Mouse (Mus musculus): ENCODE measurements around the gene Dab2ip.

Gene Dab2ip

DNA sequence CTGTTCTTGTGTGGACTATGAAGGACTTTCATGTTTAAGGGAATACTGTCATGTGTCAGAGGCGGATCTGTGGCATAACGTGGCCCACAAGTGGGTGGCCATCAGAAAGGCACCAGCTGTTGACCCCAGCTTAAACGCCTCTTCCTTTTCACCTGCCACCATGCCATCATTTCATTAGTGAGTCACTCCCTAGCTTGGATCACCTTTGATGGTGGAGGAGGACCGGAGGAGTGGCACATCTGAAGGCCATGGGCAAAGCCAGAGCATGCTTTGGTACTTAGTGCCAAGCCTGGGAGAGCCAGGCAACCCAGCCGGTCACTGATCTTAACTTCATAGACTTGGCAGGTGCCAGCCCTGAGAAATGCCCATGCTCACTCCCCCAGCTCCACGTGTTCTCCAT is 96.7 kb downstream of the Dab2ip start:
- no peak for DNase-seq (ENCODE audit: low spot score)

DNA sequence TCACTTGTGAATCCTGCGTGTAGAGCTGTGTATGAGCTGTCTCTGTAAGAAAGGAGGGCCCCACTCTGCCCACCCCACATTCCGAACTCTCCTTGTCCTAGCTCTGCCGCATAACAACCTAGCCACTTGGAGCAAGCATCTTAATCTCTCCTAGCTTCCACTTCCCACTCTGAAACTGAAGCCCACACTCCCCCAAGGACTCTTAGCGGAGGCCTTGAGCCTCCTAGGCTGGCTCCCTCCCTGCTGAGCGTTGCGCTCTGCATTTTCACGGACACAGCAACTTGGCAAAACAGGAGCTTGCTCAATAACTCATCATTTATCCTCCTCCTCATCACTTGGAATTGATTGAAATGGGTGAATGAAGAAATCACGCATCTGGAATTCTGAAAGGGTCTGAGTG is 97.9 kb downstream of the Dab2ip start:
- no peak for DNase-seq (ENCODE audit: low spot score)

DNA sequence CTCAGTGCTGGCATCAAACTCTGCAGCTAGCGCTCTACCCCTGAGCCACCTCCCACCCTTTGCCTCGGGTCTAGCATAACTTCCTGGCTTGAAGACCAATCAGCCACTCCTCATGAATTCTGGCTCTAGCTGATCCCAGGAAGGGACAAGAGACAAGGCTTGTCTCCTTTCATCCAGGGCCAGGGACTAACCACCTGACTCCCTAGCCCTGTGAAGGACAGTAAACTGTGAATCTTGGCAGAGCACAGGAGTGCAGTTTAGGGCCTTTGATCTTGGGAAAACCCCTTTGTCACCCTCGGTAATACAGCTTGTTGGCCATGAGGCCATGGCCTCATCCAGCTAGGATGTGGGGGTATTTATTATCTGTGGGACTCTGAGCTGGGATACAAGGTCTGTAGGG is 100.2 kb downstream of the Dab2ip start:
- no peak for DNase-seq (ENCODE audit: low spot score)

DNA sequence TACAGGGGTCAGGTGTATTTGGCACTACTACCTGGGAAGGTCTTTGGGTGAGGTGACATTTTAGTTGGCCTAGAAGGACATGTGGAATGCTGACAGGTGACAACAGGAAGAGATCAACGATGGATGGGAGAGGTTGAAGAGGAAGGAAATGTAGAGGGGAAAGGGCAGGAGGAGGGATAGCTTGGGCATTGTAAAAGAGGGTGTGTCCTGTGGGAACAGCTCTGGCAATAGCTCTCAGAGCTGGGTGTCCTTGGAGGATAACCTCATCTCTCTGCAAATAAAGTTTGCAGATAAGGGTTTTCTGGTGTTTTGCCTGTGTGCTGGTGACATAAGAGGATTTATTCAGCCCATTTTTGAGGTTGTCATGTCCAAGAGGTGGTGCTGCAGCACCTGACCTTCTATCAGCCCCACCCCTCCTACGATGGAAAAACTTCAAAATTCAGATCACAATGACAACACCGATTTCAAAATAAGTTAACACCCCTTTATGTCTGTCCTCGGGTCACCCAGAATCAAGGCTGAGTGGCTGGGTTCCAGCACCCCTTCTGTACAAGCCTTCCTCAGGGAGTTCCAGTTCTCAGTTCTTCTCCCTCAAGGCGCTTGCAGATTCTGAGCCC is 101.6 kb downstream of the Dab2ip start:
- no peak for DNase-seq (ENCODE audit: low spot score)

DNA sequence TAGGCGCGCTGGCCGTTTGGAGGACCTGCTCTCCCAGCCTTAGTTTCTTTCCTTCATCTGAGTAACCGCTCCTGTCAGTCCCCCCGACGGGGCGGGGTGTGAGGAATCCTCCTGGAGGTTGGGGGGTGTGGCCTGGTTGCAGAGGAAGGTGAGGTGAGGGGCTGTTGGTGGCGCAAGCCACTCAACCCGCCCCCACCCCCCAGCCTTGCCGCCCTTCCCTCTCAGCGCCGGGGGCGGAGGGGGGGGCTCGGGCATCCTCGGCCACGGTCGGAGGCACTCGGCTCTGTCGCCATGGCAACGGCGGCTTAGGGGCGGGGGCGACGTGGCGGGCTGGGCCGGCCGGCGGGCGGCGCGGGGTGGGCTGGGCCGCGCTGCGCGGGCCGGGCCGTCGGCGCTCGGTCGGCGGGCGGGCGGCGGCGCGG is 102.9 kb downstream of the Dab2ip start:
- no peak for DNase-seq (ENCODE audit: low spot score)

DNA sequence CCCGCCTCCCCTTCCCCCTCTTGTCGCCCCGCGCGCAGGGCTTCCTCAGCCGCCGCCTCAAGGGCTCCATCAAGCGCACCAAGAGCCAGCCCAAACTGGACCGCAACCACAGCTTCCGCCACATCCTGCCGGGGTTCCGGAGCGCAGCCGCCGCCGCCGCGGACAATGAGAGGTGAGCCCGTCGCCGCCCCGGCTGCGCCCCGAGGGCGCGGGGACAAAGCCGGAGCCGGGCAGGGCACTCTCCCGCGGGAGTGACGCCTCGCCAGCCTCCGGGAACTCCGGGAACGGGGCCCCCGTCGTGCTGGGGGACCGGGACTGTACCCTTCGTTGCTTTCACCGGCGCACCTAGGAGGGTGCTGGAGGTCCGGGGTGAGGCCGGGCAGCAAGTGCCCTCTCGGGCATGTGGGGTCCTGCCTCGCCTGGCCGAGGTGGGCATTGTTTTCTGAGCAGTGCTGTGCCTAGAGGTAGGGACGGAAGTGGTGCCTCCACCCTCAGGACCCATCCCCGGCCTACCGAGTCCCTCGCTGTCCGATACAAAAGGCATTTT is 103.5 kb downstream of the Dab2ip start:
- DNase-seq (ENCODE audit: low spot score) = peak; percentile 57

DNA sequence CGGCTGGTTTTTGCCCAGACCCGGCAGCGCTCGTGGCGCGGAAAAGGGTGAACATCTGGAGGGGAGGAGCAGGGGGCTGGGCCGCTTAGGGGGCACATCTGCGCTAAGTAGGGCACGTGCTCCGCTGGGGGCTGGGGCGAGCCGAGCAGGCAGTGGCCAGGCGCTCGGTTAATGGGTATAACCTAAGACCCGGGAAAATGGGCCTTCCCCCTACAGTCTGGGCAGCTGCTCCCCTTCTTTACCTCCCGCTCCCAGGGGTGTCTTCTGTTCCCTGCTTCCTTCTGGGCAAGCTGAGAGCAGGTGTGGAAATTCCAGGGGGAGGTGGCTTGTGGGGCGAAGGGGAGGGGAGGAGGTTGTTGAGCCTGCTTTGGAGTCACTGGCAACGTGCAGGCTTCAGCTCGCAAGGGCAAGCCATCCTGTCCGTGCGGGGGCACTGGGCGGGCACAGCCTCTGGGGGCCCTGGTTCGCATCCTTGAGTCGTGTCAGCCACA is 104.0 kb downstream of the Dab2ip start:
- no peak for DNase-seq (ENCODE audit: low spot score)

DNA sequence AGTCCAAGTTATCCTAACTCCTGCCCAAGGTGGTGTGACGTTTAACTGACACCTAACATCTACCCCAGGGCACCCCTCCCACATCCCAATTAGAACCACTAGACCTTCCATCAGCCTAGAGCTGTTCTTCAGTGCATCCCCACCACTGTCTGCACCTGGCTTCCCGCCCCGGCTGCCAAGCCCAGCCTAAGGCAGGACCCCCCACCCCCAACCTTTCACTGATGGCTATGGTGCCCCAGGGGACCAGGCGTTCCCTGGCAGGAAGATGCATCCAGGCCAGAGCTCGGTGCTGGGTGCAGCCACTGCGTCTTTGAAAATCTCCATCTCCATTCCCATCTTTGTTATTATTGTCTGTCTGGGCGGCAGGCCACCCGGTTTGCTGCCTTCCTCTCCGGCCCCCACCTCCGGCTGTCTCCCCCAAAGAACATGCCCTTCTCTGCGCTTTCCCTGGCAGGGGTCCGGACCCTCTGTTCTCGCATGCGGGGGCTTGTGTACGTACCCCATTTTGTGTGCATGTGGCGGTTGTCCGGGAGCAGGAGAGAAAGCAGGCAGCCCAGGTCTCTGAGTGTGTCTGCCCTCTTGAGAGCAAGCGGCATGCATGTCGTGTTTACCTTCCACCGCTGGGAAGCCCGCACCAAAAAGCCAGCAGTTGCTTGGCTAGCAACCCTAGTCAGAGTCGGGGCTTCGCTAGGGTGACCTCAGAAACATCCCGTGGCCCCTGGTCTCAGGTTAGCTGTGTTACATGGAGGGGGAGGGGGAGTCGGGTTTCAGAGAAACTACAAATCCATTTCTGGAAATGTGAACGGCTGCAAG is 104.9 kb downstream of the Dab2ip start:
- no peak for DNase-seq (ENCODE audit: low spot score)

DNA sequence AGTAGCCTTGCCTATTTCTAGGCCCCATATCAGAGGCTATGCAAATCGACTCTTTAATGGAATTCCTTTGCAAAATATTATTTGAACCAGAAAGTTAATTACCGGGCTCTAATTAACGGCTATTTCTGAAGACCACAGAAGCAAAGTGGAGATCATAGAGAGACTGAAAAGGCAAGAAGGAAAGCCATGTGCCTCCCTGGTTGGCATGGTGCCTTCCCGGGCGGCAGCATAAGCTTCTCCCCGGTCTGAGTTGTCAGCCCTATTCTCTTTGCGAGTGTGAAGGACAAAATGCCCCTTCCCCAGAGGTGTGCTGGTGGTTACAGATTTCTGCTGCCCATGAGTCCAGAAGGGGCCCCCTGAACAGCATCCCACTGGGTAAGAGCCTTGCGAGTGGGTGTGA is 109.7 kb downstream of the Dab2ip start:
- DNase-seq (ENCODE audit: low spot score) = no peak

DNA sequence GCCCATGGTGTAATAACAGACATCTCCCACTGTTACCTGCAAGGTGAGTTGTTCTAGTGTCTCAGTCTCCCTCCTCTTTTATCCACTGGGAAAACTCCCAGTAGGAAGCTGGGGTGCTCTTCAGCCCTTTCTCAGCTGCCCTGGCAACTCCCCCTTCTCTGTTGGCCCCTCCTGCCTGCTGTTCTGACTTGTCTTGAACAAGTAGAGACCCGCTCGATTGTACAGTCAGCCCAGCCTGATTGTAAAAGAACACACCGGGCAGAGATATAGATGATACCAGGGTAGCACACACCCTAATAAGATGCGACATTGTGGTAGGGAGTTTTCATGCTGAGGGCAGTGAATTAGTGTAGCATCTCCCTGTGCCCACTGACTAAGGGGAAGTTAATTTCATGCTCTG is 111.2 kb downstream of the Dab2ip start:
- DNase-seq (ENCODE audit: low spot score) = no peak

DNA sequence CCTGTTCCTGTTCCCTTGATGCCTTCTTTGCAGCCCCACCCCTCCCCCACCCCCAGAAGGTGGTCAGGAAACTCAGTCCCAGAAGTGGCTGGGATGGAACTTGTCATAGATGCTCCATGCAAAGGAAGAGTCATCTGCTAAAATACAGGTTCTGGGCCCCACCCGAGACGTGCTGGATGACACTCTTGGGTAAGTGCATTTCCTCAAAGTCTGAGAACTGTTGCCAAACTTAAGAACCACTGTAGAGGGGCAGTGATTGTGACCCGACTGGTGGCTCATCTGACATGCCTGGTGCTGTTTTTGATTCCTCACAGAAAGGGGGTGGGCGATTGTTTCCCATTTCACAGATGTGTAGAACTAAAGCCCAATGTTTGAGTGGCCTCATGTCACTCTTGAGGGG is 111.7 kb downstream of the Dab2ip start:
- no peak for DNase-seq (ENCODE audit: low spot score)

DNA sequence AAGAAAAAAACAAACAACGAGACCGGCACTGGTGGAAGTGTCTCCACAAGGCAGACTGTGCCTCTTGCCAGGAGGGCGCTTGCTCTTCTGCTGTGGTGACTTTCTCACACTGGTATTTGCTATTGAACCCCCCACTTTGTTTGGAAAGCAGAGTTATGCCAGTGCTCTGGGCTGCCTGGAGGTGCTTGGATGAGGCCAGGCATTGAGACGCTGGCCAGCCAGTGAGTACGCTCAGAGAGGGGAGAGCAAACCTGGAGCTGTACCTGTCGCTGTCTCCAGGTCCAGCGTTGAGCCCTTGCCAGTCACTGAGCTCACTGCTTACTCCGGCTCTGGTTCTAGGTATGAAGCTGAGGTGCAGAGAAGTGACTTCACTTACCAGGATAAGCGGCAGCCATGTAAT is 112.2 kb downstream of the Dab2ip start:
- DNase-seq (ENCODE audit: low spot score) = no peak

DNA sequence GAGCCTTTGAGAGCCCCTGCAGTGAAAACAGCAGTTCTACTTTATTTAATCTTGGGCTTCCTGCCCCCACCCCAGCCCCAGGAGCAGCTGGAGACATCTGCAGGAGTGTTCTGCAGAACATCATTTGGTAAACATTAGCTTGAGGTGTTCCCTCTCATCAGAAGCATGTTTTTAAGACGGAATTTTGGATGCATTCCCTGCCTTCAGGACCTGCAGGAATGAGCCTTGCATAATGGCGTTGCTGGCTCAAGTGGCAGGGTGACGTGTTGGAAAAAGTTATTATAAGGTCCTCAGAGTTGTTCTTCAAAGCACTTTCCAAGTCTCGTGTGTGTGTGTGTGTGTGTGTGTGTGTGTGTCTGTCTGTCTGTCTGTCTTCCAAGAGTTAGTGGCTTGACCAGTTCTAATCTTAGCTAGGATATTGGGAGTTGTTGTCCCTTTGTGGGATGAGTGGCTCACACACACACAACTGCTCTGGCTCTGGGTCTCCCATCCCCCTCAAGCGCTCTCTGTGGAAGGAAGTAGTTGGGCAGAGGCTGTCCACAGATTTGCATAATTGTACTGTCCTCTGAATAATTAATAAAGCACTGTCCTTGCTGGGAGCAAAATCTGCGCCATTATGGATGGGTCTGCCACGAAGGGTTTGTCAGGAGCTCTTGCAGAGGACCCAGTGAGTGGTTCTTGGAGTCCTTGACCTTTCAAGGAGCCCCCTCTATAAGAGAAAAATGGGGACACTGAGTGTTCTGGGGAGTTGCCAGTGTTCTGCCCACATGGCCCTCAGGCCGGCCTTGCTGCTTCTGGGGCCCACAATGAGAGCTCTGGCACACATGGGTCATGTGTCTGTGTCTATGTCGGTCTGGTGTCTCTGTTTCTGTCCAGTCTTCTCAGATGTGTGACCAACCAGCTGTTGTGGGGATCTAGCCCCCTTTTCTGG is 114.2 kb downstream of the Dab2ip start:
- no peak for DNase-seq (ENCODE audit: low spot score)

DNA sequence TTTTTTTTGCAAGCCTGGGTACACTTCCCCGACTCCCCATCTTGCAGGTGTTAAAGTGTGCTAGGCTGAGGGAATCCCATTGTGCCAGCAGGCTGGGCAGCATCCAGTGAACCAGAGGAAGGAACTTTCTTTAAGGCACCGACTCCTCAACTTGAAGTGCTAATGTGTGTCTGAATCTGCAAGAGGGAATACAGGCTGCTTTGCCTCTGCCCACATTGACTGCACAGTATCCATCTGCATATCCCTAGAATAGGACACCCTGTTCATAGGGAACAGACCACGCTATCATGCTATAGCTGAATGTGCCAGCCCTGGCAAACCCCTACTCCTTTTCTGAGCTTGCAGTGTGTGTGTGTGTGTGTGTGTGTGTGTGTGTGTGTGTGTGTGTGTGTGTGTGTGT is 115.1 kb downstream of the Dab2ip start:
- DNase-seq (ENCODE audit: low spot score) = no peak

DNA sequence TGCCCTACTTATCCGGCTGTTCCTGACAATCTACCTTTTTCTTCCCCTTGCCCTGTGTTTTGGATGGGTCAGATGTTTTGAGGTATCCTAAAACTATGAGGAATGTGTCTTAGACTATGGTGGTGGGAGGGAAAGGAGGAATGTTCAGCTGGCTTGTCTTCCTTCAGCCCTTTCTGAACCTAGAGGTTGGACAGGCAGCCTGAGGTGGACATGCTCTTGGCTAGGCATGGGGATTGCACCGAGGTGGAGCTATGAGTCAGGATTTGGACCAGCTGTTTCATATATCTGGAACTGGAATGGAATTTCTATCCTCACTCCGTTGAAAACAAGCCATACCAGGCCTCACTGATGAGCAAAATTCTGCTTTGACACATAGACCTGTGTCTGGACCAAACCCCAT is 115.9 kb downstream of the Dab2ip start:
- DNase-seq (ENCODE audit: low spot score) = no peak

DNA sequence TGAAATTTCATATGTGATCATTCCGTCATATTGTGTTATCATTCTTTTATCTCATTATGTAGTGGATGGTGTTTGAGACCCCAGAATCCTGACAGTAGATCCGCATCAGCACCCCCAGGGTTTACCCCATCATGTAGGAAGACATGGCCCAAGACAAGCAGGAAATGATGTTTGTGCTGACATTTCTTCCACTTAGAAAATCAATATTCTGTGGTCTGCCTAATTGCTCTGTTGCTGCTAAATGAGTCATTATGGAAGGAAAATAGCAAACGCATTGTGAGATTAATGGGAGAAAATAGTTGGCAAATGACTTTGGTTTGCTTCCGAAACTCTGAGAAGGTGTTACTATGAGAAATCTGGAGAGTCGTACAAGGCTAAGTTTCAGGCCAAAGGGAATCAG is 116.4 kb downstream of the Dab2ip start:
- no peak for DNase-seq (ENCODE audit: low spot score)

DNA sequence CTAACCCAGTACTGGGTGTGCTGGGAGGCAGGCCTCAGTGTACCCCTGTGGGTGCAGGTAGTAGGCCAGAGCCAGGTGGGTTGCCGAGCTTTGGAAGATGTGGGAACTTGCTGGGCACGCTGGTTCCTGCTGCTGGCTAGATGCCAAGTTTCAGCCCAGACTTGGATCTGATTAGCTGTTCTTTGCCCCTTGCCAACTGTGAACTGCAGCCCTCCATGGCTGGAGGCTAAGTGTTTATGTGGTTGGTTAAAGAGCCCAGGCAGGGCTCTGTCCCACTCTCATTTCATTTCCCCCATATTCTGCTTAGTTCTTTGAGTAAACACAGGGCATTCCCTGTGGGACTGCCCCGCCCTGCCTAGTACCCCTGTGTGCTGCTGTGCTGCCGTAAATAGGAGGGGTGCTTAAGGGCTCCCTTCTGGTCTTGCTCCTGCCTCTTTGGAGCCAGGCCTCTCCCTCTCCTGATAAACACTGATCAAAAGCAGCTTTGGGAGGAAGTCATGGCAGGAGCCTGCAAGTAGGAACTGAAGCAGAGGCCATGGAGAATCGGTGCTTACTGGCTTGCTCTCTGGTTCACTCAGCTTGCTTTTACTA is 118.1 kb downstream of the Dab2ip start:
- DNase-seq (ENCODE audit: low spot score) = no peak

DNA sequence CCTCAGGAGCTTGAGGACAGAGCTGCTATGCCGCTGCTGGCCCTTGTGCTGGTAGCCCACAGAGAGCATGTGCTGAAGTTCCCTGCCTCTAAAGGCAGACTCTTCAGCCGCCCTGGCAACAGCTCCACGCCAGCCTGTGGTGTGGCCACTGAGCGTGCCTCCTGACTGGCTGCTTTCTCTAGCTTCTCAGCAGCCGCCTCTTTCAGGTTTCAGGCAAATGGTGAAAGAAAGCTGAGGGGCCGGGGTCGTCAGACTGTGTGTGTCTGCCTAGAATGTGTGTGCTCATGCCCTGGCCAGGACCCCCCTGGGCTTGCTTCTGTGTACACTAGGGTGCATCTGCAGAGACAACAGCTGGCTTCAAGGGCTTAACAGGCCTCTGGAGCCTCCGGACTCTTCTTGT is 119.8 kb downstream of the Dab2ip start:
- no peak for DNase-seq (ENCODE audit: low spot score)

DNA sequence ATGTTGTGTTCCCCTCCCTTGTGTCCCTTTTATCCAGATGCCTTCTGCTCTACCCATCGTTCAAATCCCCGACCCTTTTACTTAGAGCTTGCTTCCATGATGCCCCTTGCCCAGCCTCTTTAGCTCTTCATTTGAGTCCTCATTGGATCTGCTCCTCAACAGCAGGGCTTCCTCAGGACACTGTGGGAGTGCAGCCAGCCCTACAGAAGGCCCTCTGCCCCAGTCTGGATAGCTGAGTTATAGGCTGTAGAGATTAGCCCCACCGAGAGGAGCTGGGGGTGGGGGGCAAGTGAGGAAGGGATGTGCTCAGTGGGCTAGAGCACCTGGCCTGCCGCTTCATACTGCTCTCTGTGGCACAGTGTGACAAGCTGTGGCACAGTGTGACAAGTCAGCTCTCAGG is 120.4 kb downstream of the Dab2ip start:
- DNase-seq (ENCODE audit: low spot score) = no peak

DNA sequence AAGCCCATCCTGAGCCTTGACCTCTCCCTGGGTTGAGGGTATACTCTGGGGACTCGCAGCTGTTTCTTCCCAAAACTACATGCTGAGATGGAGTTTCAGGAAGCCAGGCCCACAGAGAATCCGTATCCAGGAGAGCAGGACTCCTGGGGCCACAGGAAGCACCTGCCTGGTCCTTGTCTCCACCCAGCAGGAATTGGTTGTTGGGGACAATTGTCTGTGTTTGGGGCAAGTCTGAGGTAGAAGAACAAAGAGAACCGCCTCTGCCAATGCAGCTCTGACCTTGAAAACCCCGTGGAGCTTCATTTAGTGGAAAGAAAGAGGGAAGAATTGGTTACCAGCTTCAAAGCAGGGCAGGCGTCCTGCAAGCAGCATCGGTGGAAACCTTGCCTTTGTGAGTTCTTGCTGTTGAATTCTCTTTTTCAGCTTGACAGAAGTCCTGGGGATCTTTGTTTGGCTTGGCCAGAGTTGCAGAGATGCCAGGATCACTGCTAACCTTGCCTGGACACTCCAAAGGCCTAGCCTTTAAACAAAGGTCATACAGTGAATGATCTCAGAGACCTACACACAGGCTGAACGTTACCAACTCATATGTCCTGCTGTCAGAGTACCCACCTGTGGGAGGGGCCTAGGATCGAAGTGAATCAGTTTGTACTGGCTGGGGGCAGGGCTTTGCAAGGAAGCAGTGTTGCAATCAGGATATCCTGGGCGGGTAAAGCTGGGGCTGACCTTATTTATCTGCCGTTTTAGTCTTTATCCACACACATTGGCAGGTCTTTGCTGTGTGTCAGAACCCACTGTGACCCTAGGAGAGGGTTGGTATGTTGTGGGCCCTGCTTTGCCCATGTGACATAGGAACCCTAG is 122.0 kb downstream of the Dab2ip start:
- DNase-seq (ENCODE audit: low spot score) = peak; percentile 14

DNA sequence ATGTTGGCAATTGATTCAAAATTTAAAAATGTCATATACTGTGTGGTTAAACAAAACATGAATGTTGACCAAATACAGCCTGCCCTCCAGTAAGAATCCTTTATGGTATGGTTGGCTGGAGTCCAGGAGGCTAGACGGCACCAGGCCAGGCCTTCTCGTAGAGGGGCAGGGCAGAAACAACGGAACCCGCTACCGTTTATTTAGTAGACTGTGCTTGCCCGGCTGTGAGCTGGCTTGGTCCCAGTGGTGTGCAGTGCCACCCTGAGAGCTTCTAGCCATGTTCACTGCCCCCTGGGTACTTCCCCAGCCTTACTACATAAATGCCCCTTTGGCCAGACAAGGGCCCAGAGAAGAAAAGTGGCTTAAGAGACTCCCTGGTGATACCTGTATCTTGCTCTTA is 122.8 kb downstream of the Dab2ip start:
- DNase-seq (ENCODE audit: low spot score) = no peak

All from T-cell, adult 2 months (primary cell).